Mouse (Mus musculus) hindbrain, embryonic 11.5 days (tissue): ENCODE results near the gene C1qc. TPM values are rescaled to one million over a fixed set of nuclear protein-coding genes. Genes with fewer than 3 reads are reported as not detected.

Experiments used
- ATAC-seq: fragments of 200-750 bp; cut with Nextera tagmentation; 2 replicates; pipeline ENCODE4 v1.8.0; 2017; ENCODE audit warnings: mild to moderate bottlenecking, moderate TSS enrichment, moderate library complexity; ENCODE audit not compliant: low FRiP score
- DNase-seq: peaks from one replicate; pipeline ENCODE4 v3.0.0-alpha.2; 2015; ENCODE audit warnings: low spot score
- H3K27ac ChIP-seq: fragments of 300-500 bp; sonication (generic); 2 replicates; pipeline ENCODE4 v1.5.1; 2014; ENCODE audit warnings: mild to moderate bottlenecking, low read depth, low read length
- H3K27me3 ChIP-seq: fragments of 300-500 bp; sonication (generic); 2 replicates; pipeline ENCODE4 v1.6.1; 2014; ENCODE audit warnings: mild to moderate bottlenecking, low read length, moderate library complexity, mixed read lengths; ENCODE audit not compliant: control insufficient read depth, insufficient read depth
- H3K36me3 ChIP-seq: fragments of 300-500 bp; sonication (generic); 2 replicates; pipeline ENCODE4 v1.6.1; 2014; ENCODE audit warnings: mild to moderate bottlenecking, low read length, moderate library complexity, mixed read lengths; ENCODE audit not compliant: control insufficient read depth, insufficient read depth
- H3K4me1 ChIP-seq: fragments of 300-500 bp; sonication (generic); replicated peaks from 2 replicates; pipeline ENCODE4 v1.6.1; 2014; ENCODE audit warnings: low read length, mixed read lengths; ENCODE audit not compliant: control insufficient read depth, insufficient read depth
- H3K4me2 ChIP-seq: fragments of 300-500 bp; sonication (generic); replicated peaks from 2 replicates; pipeline ENCODE4 v1.6.1; 2014; ENCODE audit warnings: mild to moderate bottlenecking, low read depth, low read length
- H3K4me3 ChIP-seq: fragments of 300-500 bp; sonication (generic); 2 replicates; pipeline ENCODE4 v1.5.1; 2014; ENCODE audit warnings: low read depth, low read length
- H3K9ac ChIP-seq: fragments of 300-500 bp; sonication (generic); 2 replicates; pipeline ENCODE4 v1.6.1; 2014; ENCODE audit warnings: low read depth, low read length
- H3K9me3 ChIP-seq: fragments of 300-500 bp; sonication (generic); 2 replicates; pipeline ENCODE4 v1.6.1; 2016; ENCODE audit warnings: low read length; ENCODE audit not compliant: control insufficient read depth
- WGBS: fragments of 180-500 bp; shearing (Covaris S2); extraction: QIAGEN DNeasy Blood & Tissue Kit; methylation state at CpG from one replicate; pipeline ENCODE4 v1.1.7; 2014; 5-methylcytosine and 5-hydroxymethylcytosine counted together
- polyA plus RNA-seq: library from polyadenylated mRNA; unstranded; fragments of >200 nt; fragmentation: Nextera tagmentation; extraction: Ambion mirVana; gene quantifications from 2 replicates; pipeline ENCODE4 v1.2.1, GENCODE M21; 2014

Gene C1qc
- polyA plus RNA-seq, 1 experiment from 2014 or later = 19.2 TPM

DNA sequence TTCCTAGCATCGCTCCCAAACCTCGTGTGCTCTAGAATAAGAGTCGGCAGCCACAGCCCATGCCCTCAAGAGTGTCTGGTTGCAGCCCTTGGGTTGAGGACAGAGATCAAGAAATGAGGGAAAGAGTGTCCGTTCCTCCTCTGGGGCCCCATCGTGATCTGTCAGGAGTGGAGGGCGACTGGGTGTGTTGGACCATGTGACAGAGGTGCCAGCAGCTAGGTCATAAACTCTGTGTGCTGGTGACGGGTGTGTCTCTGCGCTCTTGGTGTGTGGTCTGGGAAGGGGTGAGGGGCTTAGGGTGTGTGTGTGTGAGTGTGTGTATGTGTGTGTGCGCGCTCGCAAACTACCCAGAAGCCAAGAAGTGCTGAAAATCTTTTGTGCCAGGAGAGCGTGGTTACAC lies 39.9 kb downstream of the C1qc start:
- no peaks in the 10 kb centered on the region for H3K36me3 ChIP-seq
- 89% methylated on average over 12 of the region's 12 CpGs for WGBS
- H3K4me1 ChIP-seq = no peaks in the 10 kb centered on the region
- no peak overlapping the region for H3K4me3 ChIP-seq
- H3K27me3 ChIP-seq = no peaks in the 10 kb centered on the region
- ATAC-seq (no peak), DNase-seq (no peak)
- no peak overlapping the region for H3K9ac ChIP-seq
- H3K27ac ChIP-seq = no peak overlapping the region
- no peaks in the 10 kb centered on the region for H3K9me3 ChIP-seq
- no peak overlapping the region for H3K4me2 ChIP-seq

DNA sequence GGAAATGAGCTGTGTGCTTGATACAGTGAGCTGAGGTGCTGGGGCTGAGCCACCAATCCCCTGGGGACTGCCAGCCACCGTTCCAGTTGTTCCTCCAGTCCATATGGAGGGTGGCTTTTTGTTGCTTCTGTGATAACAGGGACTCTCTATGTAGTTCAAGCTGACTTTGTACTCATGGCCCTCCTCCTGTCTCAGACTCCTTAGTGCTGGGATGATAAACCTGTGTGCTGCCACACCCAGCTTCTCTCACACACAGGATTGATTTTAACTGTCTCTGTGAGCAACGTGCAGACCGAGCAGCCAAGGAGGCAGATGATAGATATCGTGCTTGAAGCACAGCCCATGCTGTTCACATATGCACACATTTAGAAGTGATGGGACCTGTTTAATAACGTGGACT lies 40.7 kb downstream of the C1qc start:
- DNase-seq = no peak
- H3K36me3 ChIP-seq = no peaks in the 10 kb centered on the region
- no peak overlapping the region for H3K4me3 ChIP-seq
- no peak overlapping the region for H3K27ac ChIP-seq
- H3K4me2 ChIP-seq = no peak overlapping the region
- H3K9me3 ChIP-seq = no peaks in the 10 kb centered on the region
- no peak overlapping the region for H3K9ac ChIP-seq
- no peaks in the 10 kb centered on the region for H3K27me3 ChIP-seq
- no peaks in the 10 kb centered on the region for H3K4me1 ChIP-seq
- 75% methylated on average over 5 of the region's 5 CpGs for WGBS
- ATAC-seq = no peak

DNA sequence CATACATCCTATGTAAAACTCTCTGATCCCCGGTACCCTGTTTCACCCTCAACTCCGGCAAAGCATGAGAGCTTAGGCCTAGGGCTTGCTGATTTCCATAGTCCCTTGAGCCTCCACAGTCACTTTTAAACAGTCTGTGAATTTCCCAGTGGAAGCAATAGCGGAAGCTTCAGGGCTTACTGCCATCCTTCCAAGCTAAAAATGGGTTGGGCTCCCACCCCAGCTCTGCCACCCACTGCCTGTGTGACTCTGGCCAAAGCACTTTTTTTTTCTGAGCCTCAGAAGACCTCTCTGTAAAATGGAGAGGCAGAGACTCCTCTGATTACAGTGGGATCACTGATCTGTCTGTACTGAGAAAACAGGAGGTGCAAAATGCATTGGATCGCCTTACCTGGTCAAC lies 44.3 kb downstream of the C1qc start:
- no peak overlapping the region for H3K4me2 ChIP-seq
- 80% methylated on average over 4 of the region's 4 CpGs for WGBS

DNA sequence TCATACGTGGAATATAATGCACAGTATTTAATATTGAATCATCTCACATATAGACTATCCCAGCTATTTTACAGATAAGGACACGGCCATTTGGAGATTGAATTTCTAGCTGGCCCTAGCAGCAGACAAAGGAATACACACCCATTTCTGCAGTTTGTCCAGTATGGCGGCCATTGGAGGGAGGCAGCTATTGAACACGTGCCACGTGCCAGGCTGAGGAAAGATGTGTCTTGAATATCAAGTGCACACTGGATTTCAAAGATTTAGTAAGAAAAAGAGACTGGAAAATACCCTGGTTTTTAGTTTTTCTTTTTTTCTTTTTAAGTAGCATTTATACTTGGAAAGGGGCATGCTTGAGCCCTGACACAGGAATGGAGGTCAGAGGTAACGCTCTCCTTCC lies 45.7 kb downstream of the C1qc start:
- Histone ChIP-seq H3K27ac (no peak overlapping the region), H3K9ac (no peak overlapping the region), H3K4me2 (no peak overlapping the region), H3K36me3 (no peaks in the 10 kb centered on the region), H3K27me3 (no peaks in the 10 kb centered on the region), H3K4me3 (no peak overlapping the region), H3K9me3 (no peaks in the 10 kb centered on the region), H3K4me1 (no peaks in the 10 kb centered on the region)
- no peak for ATAC-seq
- no peak for DNase-seq
- 83% methylated on average over 6 of the region's 6 CpGs for WGBS

More for the DNA sequence above, 44.3 kb downstream of the C1qc start:
- DNase-seq = no peak
- H3K9ac ChIP-seq = no peak overlapping the region
- no peaks in the 10 kb centered on the region for H3K27me3 ChIP-seq
- H3K9me3 ChIP-seq = no peaks in the 10 kb centered on the region
- no peak overlapping the region for H3K27ac ChIP-seq
- H3K36me3 ChIP-seq = no peaks in the 10 kb centered on the region
- no peak overlapping the region for H3K4me3 ChIP-seq
- no peaks in the 10 kb centered on the region for H3K4me1 ChIP-seq
- no peak for ATAC-seq

DNA sequence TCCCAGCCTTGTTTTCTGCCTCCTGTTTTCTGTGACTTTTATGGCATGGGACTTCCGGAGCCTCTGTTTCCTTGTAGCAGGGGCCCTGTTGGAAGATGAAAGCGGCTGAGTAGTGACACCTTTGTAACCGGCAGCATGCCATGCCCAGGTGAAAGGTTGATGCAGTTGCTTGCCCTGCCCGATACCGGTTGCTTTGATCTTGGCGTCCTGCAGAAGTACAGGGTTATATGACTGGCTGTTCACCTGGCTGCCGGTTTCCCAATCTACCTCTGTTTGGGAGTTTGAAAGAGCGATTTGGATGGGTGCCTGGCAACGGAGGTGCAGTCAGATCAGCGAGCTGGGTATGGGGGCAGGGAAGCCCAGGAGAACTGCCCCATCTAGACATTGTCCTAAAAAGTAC lies 50.1 kb downstream of the C1qc start:
- H3K4me1 ChIP-seq = peaks cover 7% of the 10 kb centered on the region; the same call in 1 of the 2 replicates
- no peak overlapping the region for H3K9ac ChIP-seq
- H3K4me3 ChIP-seq = no peak overlapping the region
- H3K36me3 ChIP-seq = no peaks in the 10 kb centered on the region
- H3K4me2 ChIP-seq = no peak overlapping the region
- H3K27ac ChIP-seq = no peak overlapping the region
- WGBS = 89% methylated on average over 10 of the region's 10 CpGs
- DNase-seq (no peak), ATAC-seq (no peak)
- H3K9me3 ChIP-seq = no peaks in the 10 kb centered on the region
- H3K27me3 ChIP-seq = no peaks in the 10 kb centered on the region

DNA sequence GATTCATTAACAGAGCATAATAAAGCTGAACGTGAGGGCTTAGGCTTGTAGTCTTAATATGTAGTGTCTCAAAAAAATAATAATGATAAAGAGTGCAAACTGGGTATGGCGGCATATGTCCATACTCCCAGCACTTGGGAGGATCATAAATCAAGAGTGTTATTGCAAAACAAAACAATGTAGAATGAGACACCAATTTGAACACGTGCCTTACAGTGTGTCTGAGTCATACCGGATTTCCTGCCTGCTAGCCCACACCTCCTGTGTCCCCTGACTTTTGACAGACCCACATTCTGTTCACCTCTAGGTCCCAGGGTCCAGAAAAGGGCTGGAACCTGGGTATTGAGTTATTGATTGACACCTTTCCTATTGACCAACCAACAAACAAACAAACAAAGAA lies 50.8 kb downstream of the C1qc start:
- WGBS = 87% methylated on average over 4 of the region's 4 CpGs
- Histone ChIP-seq H3K27ac (no peak overlapping the region), H3K4me2 (no peak overlapping the region), H3K4me3 (no peak overlapping the region), H3K36me3 (no peaks in the 10 kb centered on the region), H3K27me3 (no peaks in the 10 kb centered on the region), H3K9ac (no peak overlapping the region), H3K9me3 (no peaks in the 10 kb centered on the region), H3K4me1 (peaks cover 12% of the 10 kb centered on the region; the same call in 1 of the 2 replicates)
- no peak for DNase-seq
- no peak for ATAC-seq

DNA sequence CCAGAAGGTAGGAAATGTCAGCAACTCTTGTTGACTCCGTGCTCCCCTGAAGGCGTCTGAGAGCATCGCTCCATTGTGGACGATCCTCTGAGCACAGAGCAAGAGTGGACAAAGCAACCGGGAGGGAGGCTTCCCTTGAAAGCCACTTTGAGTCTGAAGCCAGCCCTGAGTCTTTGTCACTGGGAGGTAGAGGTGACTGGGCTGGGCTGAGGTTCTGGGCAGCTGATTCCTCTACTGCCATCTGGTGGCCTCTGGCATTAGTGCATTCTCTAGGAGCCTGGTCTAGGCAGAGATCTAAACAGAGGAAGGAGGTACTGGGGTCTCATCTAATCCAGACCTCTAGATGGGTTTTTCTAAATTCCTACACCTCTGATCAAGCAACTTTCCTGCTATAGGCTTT lies 51.8 kb downstream of the C1qc start:
- ATAC-seq (peak; percentile 59; the same call in 1 of the 2 replicates), DNase-seq (peak; percentile 94)
- Histone ChIP-seq H3K9ac (no peak overlapping the region), H3K4me2 (no peak overlapping the region), H3K36me3 (no peaks in the 10 kb centered on the region), H3K27me3 (no peaks in the 10 kb centered on the region), H3K4me1 (peaks cover 16% of the 10 kb centered on the region; the same call in 1 of the 2 replicates), H3K4me3 (no peak overlapping the region), H3K27ac (no peak overlapping the region), H3K9me3 (no peaks in the 10 kb centered on the region)
- WGBS = 6% methylated on average over 5 of the region's 5 CpGs

Other genes starting within 250 kb of the C1qc start
- 18.5 and 20.1 TPM in 2 replicates for gene Ephb2, start 57.1 kb downstream of the C1qc start, polyA plus RNA-seq
- gene C1qb, start 6.9 kb downstream of the C1qc start, polyA plus RNA-seq = 34.4 and 40.3 TPM in 2 replicates
- 14.3 and 15.2 TPM in 2 replicates for gene C1qa, start 5.7 kb upstream of the C1qc start, polyA plus RNA-seq
- 0.99 and 1.2 TPM in 2 replicates for gene Epha8, start 63.8 kb upstream of the C1qc start, polyA plus RNA-seq
- 3.5 and 4.1 TPM in 2 replicates for gene Zbtb40, start 155.7 kb upstream of the C1qc start, polyA plus RNA-seq